Mouse (Mus musculus) small intestine, adult 2 months (tissue): ENCODE data around the gene Gm44511. TPM values are rescaled to one million over a fixed set of nuclear protein-coding genes. Genes with fewer than 3 reads are reported as not detected.

Experiments used
- H3K27ac ChIP-seq: fragments of 200-500 bp; 2 replicates; pipeline ENCODE4 v1.5.1; 2012; ENCODE audit warnings: low read depth, low read length, control low read depth, inconsistent platforms; ENCODE audit not compliant: insufficient read depth
- H3K27me3 ChIP-seq: fragments of 200-500 bp; 2 replicates; pipeline ENCODE4 v1.6.1; 2012; ENCODE audit warnings: mild to moderate bottlenecking, moderate library complexity, low read length, inconsistent platforms; ENCODE audit not compliant: control insufficient read depth, insufficient read depth
- H3K36me3 ChIP-seq: fragments of 200-500 bp; 2 replicates; pipeline ENCODE4 v1.6.1; 2012; ENCODE audit warnings: mild to moderate bottlenecking, low read length, control low read depth, inconsistent platforms; ENCODE audit not compliant: control insufficient read depth, insufficient read depth
- H3K4me1 ChIP-seq: fragments of 200-500 bp; 2 replicates; pipeline ENCODE4 v1.6.1; 2012; ENCODE audit warnings: low read length, inconsistent platforms, mixed read lengths; ENCODE audit not compliant: control insufficient read depth, insufficient read depth, insufficient read length
- H3K4me3 ChIP-seq: fragments of 200-500 bp; 2 replicates; pipeline ENCODE4 v1.5.1; 2012; ENCODE audit warnings: low read depth, mild to moderate bottlenecking, control low read depth, inconsistent platforms, low read length, moderate library complexity
- CTCF ChIP-seq: fragments of 200-500 bp; IDR thresholded peaks from 2 replicates; pipeline ENCODE4 v1.5.1; 2012; ENCODE audit warnings: low read depth, mild to moderate bottlenecking, control low read depth, inconsistent platforms, low read length, moderate library complexity, mixed read lengths; ENCODE audit not compliant: insufficient replicate concordance, insufficient read length; ENCODE audit errors: extremely low read depth
- POLR2A ChIP-seq: fragments of 200-500 bp; IDR thresholded peaks from 2 replicates; pipeline ENCODE4 v1.6.1; 2012; ENCODE audit warnings: low read depth, mild to moderate bottlenecking, control low read depth, inconsistent platforms, low read length, moderate library complexity
- WGBS: fragments of 180-500 bp; shearing (Covaris S2); methylation state at CpG from one replicate; pipeline ENCODE4 v1.1.7; 2018; 5-methylcytosine and 5-hydroxymethylcytosine counted together
- polyA plus RNA-seq: library from polyadenylated mRNA; depleted of rRNA; stranded (reverse); fragments of >200 nt; gene quantifications from 2 replicates; pipeline ENCODE4 v1.2.3, GENCODE M21; 2012

Gene Gm44511
- polyA plus RNA-seq, 1 experiment, result 0.46 TPM

DNA sequence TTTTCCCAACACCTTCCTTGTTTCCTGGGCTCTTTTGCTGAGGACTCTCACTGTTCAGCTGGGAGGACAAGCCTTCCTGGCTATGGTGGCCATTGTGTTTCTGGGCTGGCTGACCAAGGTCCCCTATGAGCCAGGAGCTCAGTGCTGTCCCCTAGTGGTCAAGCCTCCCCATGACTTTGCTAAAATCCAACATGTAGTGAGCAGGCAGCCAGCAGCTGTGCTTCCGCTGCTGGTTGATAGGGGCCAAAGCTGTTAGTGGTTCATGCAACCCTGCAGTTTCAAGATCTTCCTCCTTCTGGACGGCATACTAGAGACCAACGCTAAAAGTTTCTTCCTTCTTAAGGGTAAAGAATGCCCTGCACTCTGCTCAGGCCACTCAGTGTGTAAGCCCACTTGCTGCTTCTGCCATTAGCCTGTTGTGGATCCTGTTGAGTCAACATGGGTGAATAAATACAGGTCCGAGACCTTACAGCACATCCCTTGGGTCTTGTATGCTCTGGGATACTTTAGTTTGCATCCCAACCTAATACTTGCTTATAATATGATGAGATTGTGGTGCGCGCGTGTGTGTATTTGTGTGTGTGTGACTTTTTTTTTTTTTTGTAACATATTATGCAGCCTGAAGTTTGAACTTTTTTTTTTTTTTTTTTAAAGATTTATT is 19.3 kb upstream of the Gm44511 start:
- TF ChIP-seq POLR2A (no peak), CTCF (peak; percentile 99; the same call in 1 of the 2 replicates)
- peak overlapping the region; percentile 17; the same call in 1 of the 2 replicates for H3K27ac ChIP-seq
- H3K27me3 ChIP-seq, result no peaks in the 10 kb centered on the region
- H3K4me1 ChIP-seq, result peaks cover 8% of the 10 kb centered on the region
- 49% methylated on average over 7 of the region's 7 CpGs for WGBS
- no peak overlapping the region for H3K4me3 ChIP-seq
- no peaks in the 10 kb centered on the region for H3K36me3 ChIP-seq

DNA sequence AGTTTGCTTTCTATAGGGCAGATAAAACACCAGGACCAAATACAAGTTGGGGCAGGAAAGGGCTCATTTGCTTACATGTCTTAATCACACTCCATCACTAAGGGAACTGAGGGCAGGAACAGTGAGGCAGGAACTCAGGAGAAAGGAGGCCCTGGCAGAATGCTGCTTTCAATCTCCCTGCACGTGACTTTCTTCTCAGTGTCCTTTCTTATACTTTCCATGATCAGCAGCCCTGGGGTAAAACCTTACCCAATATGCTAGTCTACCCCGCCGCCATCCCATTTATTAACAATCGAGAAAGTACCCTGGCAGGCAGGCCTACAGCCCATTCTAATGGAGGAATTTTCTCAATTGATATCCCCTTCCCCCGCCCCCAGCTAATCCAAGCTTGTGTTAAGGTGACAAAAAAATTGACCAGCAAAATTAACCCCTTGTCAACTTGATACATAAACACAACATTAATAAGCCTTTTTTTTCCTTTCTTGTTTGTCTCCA is 18.5 kb upstream of the Gm44511 start:
- H3K27ac ChIP-seq, result peak overlapping the region; percentile 17; the same call in 1 of the 2 replicates

DNA sequence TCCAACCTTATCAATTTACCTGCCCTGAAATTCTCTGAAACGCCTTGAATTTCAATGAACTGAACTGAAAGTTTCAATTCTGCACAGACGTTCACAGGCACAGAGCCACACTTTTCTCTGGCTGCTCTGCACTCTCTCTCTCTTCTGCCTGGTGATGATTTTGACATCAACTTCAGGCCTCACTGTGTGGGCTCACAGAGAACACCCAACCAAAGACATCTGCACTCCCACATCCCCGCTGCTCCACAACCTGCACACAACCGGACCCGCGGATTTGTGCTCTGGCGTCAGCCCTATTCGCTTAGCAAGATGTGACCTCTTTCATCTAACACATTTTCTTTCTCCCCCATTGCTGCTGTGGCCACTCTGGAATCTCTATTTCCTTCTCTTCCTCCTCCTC is 18.0 kb upstream of the Gm44511 start:
- Histone ChIP-seq H3K27ac (peak overlapping the region; percentile 17; the same call in 1 of the 2 replicates), H3K4me1 (peaks cover 11% of the 10 kb centered on the region), H3K4me3 (no peak overlapping the region), H3K27me3 (no peaks in the 10 kb centered on the region), H3K36me3 (no peaks in the 10 kb centered on the region)
- TF ChIP-seq CTCF, result no peak
- TF ChIP-seq POLR2A, result no peak
- WGBS, result 32% methylated on average over 8 of the region's 8 CpGs

More for the DNA sequence above, 18.5 kb upstream of the Gm44511 start:
- no peaks in the 10 kb centered on the region for H3K27me3 ChIP-seq
- H3K36me3 ChIP-seq, result no peaks in the 10 kb centered on the region
- peaks cover 11% of the 10 kb centered on the region for H3K4me1 ChIP-seq
- 91% methylated on average over 5 of the region's 5 CpGs for WGBS
- H3K4me3 ChIP-seq, result no peak overlapping the region
- TF ChIP-seq POLR2A (no peak), CTCF (no peak)

GRCm38 (mm10) chr6:128843479-128843992 is 17.4 kb upstream of the Gm44511 start:
- Histone ChIP-seq H3K36me3 (no peaks in the 10 kb centered on the region), H3K4me3 (peak overlapping the region; percentile 84), H3K4me1 (peaks cover 11% of the 10 kb centered on the region), H3K27me3 (no peaks in the 10 kb centered on the region), H3K27ac (peak overlapping the region; percentile 93)
- under 1% methylated on average over 22 of the region's 22 CpGs for WGBS
- TF ChIP-seq CTCF (no peak), POLR2A (no peak)

GRCm38 (mm10) chr6:128842945-128843478 is 16.9 kb upstream of the Gm44511 start:
- TF ChIP-seq POLR2A (no peak; the same call in 1 of the 2 replicates), CTCF (no peak)
- WGBS, result under 1% methylated on average over 44 of the region's 44 CpGs
- H3K36me3 ChIP-seq, result no peaks in the 10 kb centered on the region
- no peaks in the 10 kb centered on the region for H3K27me3 ChIP-seq
- peak overlapping the region; percentile 93 for H3K27ac ChIP-seq
- peak overlapping the region; percentile 84 for H3K4me3 ChIP-seq
- peaks cover 11% of the 10 kb centered on the region for H3K4me1 ChIP-seq

DNA sequence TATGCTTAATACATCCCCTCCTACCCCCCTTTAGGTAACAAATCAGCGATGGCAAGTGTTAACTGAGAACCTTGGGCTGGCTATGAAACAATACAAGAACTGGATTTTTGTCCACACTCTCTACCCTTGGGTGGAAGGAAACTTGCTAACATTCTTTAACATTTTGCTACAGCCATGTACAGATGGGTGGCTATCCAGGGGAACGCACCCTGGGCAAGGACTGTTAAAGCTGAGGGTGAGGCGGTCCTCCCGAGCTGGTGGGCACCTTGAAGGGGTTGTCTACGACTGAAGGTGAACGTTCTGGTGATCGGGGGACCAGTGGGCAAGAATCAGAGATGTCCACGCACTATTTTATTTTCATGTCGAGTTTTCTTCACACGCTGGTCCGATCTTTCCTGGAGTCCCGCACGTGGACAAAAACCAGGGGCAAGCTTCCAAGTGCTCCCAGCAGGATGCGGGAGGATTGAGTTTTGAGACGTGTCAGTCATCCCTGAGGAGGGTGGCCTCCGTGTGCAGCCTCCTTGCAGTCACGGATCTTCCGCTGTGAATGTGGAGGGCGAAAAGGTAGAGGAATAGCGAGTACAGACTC is 16.3 kb upstream of the Gm44511 start:
- WGBS, result under 1% methylated on average over 20 of the region's 20 CpGs
- H3K4me3 ChIP-seq, result peak overlapping the region; percentile 84
- no peak for TF ChIP-seq CTCF
- no peak; the same call in 1 of the 2 replicates for TF ChIP-seq POLR2A

More for the DNA sequence above, 16.3 kb upstream of the Gm44511 start:
- Histone ChIP-seq H3K36me3 (no peaks in the 10 kb centered on the region), H3K27me3 (no peaks in the 10 kb centered on the region), H3K4me1 (peaks cover 11% of the 10 kb centered on the region), H3K27ac (peak overlapping the region; percentile 90)
